Mouse (Mus musculus): ENCODE results near the gene Usp2.

The Usp2 gene

DNA sequence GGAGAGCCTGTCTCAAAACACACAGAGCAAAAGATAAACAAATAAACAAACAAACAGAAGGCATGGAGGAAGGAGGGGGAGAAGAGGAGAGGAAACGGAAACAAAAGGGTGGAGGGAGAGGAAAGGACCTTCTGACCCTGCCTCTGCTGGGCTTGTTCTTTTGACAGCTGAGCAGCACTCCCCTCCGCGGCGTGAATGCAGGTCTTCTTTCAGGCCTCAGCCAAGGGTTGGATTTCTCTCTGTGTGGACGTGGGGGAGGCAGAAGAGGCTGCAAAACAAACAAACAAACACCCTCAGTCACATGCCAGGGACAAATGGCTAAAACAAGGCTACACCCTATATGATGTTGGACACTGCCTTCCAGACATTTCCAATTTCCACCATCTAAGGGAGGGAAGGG, 58.2 kb downstream of the Usp2 start:
- no peak for DNase-seq (ENCODE audit: low spot score)

DNA sequence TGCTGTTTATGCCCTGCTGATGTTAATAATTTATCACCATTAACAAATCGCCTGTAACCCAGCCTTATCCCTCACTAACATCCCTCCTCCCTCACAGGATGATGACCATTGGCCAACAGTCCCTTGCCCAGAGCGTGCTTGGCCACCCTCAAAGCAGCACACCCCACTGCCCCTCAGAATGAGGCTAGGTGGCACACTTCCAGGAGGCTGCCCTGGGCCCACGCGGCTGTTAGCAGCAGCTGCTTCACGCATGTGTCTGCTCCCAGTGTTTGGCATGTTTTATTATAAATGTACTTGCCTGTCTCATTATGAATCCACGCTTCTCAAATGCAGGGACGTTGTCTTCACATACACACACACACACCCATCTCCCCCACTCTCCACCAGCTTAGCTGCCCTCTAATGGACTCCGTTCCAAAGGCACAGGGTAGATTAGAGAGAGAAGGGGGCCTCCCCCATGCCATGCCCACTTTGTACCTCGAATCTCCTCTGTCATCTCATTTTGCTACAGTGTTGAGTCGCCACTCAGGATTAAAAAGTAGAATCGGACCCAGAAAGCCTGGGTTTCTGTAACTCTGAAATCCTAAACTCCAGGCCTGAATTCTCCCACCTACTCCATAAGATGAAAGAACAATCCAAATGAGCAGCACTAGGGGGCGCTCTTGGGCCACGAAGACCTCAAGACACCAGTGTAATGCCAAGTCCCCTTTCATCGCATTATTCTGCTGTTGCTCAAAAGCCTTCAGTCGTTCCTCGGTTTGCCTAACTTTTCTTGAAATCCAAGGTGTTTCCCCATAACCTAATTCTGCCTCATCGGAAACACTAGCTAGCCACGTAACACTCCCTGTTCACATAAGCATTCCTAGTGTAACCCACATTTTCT, 59.0 kb downstream of the Usp2 start:
- no peak for DNase-seq (ENCODE audit: low spot score)

DNA sequence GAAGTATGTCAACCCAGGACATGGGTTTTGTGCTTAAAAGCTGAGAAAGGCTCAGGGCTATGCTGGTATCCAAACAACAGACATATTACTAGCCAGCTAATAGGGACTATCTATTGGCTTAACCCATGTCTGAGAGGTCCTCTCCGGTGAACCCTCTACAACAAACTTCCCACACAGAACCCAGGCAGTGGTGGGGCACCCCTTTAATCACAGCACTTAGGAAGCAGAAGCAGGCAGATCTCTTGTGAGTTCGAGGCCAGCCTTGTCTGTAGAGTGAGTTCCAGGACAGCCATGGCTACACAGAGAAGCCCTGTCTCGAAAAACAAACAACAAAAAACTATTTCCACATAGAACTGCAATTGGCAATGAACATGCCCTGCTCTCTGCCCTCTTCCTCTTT, 59.9 kb downstream of the Usp2 start:
- DNase-seq (ENCODE audit: low spot score), result no peak

DNA sequence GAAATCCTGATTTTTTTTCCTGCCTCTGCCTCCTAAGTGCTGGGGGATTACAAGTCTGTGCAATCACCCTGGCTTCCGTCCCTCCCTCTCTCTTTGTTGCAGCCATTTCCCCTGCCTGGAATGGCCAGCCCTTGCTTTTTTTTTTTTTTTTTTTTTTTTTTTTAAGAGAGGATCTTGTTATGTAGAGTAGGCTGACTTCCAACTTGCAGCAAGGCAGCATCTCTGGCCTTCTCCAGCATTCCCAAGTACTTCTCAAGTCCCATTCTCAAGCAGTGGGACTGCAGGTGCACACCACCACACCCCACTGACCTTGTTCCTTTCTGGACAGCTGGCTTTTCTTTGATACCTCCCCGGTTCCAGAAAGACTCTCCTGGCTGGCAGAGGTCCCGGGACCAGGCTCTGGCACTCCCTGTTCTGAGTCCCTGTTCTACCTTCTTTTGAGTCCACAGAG, 60.6 kb downstream of the Usp2 start:
- DNase-seq (ENCODE audit: low spot score), result no peak

DNA sequence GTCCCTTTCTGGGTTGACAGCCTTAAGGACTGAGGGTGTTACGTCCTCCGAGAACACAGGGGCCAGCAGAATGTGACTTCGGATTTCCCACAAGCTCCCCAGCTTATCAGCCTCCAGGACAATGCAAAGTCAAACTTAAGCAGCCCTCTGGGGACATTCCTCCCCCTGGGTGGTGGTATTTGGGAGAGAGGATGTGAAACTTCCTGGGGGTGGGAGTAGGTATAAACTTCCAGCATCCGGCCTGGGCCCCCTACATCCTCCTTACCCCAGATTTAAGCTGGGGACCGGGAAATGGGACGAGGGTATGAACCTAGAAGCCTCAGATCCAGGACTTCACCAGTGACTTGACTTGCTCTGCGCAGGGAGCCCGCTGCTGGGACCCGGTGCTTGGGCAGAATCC, 62.8 kb downstream of the Usp2 start:
- DNase-seq (ENCODE audit: low spot score), result no peak

GRCm38 (mm10) chr9:44130034-44130433, 63.2 kb downstream of the Usp2 start:
- DNase-seq (ENCODE audit: low spot score), result peak; percentile 33

GRCm38 (mm10) chr9:44130581-44131275, 63.9 kb downstream of the Usp2 start:
- no peak for DNase-seq (ENCODE audit: low spot score)

GRCm38 (mm10) chr9:44131276-44131590, 64.4 kb downstream of the Usp2 start:
- DNase-seq (ENCODE audit: low spot score), result no peak

DNA sequence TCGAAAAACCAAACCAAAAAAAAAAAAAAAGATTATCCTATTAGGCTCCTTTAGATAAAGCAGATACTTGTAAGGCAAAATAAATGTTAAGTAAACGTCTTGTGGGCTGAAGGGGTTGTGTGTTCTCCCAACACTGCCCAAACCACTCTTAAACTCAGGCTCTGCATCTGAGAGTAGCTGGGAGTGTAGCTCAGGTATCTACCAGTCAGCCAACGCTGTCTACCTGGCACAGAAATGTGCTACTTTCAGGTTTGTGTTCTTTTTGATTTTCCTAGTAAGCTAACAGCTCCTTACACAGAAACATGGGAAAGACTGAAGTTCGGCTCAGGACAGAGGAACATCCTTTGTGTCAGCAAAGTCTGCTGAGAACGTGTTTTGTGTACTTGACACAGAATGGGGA, 65.4 kb downstream of the Usp2 start:
- no peak for DNase-seq (ENCODE audit: low spot score)

DNA sequence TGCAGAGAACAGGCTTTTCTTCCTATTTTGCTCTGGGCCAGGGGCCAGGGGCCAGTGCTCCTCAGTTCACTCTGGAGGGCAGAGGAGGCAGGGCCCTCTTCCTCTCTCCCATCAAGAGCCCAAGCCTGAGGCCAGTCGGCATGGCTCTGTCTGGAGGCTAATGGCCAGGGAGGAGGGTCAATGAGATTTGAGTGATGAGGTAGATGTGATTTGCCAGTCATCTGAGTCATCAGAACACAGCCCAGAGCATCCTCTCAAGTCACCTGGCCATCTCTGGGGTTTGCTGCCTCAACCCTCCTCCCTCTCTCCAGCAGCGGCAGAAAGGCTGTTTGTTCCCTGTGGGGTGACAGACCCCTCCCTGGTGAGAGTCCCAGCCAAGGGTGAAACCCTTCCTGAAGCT, 66.5 kb downstream of the Usp2 start:
- DNase-seq (ENCODE audit: low spot score), result no peak

DNA sequence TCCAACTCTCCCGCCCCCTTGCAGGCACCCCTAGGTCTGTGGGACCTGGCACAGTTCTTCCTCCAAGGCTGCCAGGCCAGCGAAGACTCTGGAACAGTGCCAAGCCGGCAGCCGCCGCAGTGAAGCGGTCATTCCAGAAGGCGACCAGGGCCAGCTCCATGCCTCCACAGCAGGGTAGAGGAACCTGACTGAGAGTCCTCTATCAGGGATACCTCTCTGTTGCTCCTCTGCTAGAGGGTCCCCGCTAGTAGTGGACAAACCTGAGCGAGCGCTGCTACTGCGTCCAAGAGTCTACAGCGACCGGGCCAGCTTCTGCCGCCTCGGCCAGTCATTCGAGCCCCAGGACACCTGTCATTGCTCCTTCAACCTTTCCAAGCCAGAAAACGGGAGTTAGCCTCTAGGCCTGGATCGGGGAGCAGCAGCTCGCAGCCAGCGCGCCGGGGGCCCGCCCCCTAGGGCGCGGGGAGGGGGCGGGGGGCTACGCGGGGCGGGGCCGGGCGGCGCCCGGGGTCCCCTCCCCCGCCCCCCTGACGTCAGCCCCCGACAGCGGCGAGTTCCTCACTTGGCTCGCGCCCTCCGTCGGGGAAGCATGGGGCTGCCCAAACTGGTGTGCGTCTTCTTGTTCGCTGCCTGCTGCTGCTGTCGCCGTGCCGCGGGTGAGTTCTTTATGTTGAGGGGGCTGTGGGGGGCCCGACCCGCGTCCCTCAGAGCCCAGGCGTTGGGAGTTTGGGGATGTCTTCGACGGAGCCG, 67.5 kb downstream of the Usp2 start, which contains the start of gene Mcam:
Gene Mcam, plus strand, starts transcription at position 369 of the 750 bp plus-strand sequence.
- DNase-seq (ENCODE audit: low spot score), result no peak

DNA sequence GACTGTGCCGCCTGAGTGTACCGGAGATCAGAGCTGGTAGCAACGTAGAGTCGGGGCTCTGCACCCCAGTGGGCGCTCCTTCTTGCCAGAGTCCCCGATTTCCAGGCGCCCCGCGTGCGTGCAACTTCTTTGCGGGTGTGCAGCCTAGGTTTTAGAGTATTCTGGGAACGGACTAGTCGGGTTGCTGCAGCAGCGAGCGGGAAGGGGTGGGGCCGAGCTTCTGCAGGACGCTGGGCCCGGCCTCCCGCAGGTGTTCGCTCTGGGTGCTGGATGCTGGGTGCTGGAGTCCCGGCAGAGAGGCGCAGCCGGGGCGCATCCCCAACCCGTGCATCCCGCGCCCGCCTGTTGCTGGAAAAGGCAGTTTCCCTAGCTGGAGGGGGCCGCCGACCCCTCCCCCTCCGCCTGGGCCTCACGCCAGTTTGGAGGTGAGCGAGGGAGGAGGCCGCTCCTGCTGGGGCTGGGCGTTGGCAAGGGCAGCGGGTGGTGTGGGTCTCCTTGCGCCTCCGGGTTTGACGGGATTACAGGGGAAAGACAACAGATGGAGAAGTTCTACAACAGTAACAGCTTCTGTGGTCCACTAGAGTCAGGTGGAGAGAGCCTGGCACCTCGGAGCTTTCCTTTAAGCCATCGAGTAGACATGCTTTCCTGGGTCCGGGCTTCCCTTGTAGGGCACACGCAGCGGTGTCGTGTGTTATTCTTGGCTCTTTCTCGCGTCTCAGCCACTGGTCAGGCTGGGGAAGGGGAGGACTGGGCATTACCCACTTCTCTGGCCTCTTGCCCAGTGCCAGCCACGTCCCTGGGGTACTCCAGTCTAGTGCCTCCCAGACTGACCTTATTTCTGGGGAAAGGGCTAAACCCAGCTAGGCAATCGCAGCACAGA, 68.3 kb downstream of the Usp2 start:
- no peak for DNase-seq (ENCODE audit: low spot score)

- DNase-seq (ENCODE audit: low spot score), result no peak
These were observed 69.0 kb downstream of the Usp2 start for GRCm38 (mm10) chr9:44135731-44136411.

GRCm38 (mm10) chr9:44137846-44138245, 71.0 kb downstream of the Usp2 start:
- no peak for DNase-seq (ENCODE audit: low spot score)

DNA sequence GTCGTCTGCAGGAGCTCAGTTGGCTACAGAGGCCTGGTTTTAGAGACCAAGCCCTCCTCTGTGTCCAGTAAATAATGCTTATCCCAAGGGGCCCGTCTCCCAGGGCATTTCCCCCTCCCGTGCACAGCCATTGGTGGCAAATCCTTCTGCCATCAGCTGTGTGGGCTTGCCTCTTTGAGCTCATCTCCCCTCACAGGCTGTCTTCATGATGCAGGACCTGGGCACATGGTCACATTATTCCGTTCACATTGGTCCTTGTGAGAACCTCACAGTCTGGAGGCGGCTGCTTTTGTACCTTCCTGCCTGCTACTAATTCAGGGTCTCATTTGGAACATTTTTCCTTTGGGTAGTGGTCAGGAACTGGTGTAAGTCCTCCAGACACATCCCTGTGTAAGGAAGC, 75.1 kb downstream of the Usp2 start:
- no peak for DNase-seq (ENCODE audit: low spot score)

DNA sequence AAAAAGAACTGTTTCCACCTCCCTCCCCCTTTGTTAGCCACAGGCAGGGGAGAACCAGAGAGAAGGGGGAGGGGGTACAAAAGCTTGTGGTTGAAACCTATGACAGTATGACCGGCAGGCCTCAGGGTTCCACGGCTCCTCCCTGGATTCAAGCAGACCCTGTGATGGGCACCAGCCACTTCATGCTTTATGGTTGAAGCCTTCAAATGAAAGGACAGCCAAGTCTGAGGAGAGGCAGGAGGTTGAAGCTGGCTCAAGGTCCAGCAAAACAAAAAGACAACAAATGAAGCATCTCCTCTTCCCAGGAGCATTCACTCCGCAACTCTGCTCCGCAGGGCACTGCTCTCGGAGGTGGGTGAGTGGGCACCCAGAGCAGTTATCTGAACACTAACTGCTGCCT, 76.6 kb downstream of the Usp2 start:
- no peak for DNase-seq (ENCODE audit: low spot score)

GRCm38 (mm10) chr9:44144023-44144717, 77.3 kb downstream of the Usp2 start:
- DNase-seq (ENCODE audit: low spot score), result no peak

DNA sequence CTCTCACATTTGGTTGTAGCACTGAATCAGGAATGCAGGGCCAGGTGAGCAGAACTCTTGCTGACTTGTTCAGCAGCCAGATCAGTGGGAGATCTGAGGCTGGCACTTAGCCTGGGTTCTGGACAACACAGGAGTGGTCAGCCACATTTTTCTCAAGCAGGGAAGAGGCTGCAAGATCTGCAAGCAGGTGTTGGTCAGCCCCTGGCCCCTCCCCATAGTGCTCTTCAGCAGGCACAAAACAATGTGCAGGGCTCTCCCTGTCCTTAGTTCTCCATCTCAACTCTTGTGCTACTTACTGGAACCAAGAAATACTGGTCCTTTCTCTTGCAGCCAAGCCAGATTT, 77.9 kb downstream of the Usp2 start:
- DNase-seq (ENCODE audit: low spot score), result no peak
